Mouse (Mus musculus): ENCODE results near the gene Ctsh. TPM values are rescaled to one million over a fixed set of nuclear protein-coding genes. Genes with fewer than 3 reads are reported as not detected.
A peak's percentile ranks its signal among the peaks of the same experiment; 100 is the strongest.

The Ctsh gene
- total RNA-seq, 2 experiments from 2014 or later, result 9.9 to 13.5 TPM

DNA sequence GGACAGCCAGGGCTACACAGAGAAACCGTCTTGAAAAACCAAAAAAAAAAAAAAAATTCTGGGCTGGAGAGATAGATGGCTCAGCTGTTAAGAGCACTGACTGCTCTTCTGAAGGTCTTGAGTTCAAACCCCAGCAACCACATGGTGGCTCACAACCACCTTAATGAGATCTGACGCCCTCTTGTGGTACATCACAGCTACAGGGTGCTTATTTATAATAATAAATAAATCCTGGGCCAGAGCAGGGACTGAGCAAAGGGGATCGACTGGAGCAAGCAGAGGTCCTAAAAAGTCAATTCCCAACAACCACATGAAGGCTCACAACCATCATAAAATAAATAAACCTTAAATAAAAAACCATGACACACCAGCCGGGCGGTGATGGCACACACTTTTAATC is 45.0 kb downstream of the Ctsh start:
- no peak for DNase-seq
- intact Hi-C loops (cut with DNase I), result no loop called here
- H3K4me3 ChIP-seq, result no peak overlapping the region
- TF ChIP-seq CTCF (IDR thresholded peaks at IDR 0.05), result peak; percentile 34; the same call in 1 of the 2 replicates
- no peak overlapping the region for H3K27ac ChIP-seq

DNA sequence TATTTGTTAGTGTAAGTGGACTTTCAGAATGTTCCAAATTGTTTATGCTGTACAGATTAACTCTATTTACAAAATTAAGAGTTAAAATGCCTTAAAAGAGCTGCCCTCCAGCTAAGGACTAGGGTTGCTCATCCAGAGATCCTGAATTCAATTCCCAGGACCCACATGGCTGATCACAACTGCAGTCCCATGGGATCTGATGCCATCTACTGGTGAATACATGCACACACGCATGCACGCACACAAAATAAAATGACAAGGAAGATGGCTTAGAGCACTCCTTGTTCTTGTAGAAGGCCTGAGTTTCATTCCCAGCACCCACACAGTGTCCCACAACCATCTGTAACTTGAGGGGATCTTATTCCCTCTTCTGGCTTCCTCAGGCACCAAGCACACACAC is 46.8 kb downstream of the Ctsh start:
- DNase-seq, result no peak
- no peak overlapping the region for H3K4me3 ChIP-seq
- intact Hi-C loops (cut with DNase I), result no loop called here
- peak; percentile 57 for TF ChIP-seq CTCF (IDR thresholded peaks at IDR 0.05)
- no peak overlapping the region for H3K27ac ChIP-seq

DNA sequence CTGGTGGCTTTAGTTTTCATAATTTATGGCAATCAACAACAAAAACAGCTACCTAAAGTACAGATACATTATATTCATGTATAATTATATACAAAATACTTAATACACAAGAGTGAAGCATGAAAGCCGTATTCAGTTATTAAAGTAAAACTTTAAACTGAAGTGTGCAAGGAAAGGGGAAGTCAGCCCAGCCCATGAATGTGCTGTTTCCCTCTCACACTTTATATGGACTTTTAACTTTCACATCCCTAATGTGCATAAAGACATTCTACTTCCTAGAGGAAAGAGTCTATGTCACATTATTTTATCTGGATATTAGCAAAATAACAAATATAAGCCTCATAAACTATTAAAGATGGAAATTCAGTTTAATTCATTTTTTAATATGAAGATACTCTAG is 51.5 kb downstream of the Ctsh start:
- intact Hi-C loops (cut with DNase I), result no loop called here
- TF ChIP-seq CTCF (IDR thresholded peaks at IDR 0.05), result no peak
- H3K27ac ChIP-seq, result no peak overlapping the region
- H3K4me3 ChIP-seq, result no peak overlapping the region
- DNase-seq, result no peak

GRCm38 (mm10) chr9:90106915-90107314 is 53.0 kb downstream of the Ctsh start:
- Histone ChIP-seq H3K4me3 (no peak overlapping the region), H3K27ac (no peak overlapping the region)
- TF ChIP-seq CTCF (IDR thresholded peaks at IDR 0.05), result no peak
- no peak for DNase-seq
- intact Hi-C loops (cut with DNase I), result no loop called here

GRCm38 (mm10) chr9:90108272-90108671 is 54.3 kb downstream of the Ctsh start:
- DNase-seq, result no peak
- intact Hi-C loops (cut with DNase I), result no loop called here
- no peak overlapping the region for H3K4me3 ChIP-seq
- TF ChIP-seq CTCF (IDR thresholded peaks at IDR 0.05), result no peak
- no peak overlapping the region for H3K27ac ChIP-seq

GRCm38 (mm10) chr9:90109386-90109785 is 55.4 kb downstream of the Ctsh start:
- no peak for DNase-seq
- TF ChIP-seq CTCF (IDR thresholded peaks at IDR 0.05), result no peak
- H3K27ac ChIP-seq, result no peak overlapping the region
- H3K4me3 ChIP-seq, result no peak overlapping the region
- intact Hi-C loops (cut with DNase I), result no loop called here

GRCm38 (mm10) chr9:90113151-90113550 is 59.2 kb downstream of the Ctsh start:
- peak overlapping the region; percentile 98 for H3K27ac ChIP-seq
- H3K4me3 ChIP-seq, result peak overlapping the region; percentile 93
- intact Hi-C loops (cut with DNase I), result no loop called here
- DNase-seq, result no peak
- TF ChIP-seq CTCF (IDR thresholded peaks at IDR 0.05), result no peak

DNA sequence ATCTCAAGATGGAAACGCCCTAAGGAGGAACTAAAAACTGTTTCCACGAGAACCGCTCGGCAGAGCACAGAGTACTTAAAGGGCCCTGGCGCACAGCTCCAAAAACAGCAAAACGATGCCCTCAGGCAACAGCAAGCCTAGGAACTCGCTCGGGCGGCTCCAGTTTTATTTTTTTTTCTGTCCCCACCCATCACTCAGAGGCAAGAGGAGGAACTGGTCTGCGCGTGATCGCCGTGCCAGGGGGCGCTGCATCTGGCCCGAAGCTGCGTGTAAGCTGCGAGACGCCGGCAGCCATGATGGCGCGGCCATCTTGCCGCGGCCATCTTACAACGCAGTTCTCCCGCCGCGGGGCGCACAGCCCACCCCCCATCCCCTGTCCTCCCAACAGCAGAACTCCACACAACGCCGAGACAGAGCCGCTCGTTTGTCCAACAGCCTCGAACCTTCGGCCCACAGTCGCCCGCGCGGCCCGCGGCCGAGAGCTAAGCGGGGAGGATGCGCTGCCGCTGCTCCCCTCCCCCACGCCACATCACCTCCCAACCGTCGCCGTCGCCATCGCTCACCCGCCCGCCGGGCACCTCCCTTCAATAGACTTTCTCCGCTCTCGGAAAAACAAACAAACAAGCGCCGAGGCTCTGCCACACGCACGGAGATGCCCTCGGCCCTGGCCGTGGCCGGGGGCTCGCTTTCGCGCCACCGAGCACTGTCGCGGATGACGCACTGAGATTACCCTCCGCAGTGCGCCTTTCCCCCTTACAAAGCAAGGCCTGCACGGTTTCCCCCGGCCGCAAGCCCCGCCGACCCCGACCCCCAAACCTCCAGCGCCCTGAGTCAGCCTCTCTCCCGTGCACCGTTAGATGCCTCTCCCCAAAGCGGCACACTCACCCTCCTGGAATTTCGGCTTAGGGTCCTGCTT is 60.0 kb downstream of the Ctsh start:
- peak; percentile 94 for DNase-seq
- intact Hi-C loops (cut with DNase I), result no loop called here
- Histone ChIP-seq H3K27ac (peak overlapping the region; percentile 98), H3K4me3 (peak overlapping the region; percentile 93)
- peak; percentile 81 for TF ChIP-seq CTCF (IDR thresholded peaks at IDR 0.05)

DNA sequence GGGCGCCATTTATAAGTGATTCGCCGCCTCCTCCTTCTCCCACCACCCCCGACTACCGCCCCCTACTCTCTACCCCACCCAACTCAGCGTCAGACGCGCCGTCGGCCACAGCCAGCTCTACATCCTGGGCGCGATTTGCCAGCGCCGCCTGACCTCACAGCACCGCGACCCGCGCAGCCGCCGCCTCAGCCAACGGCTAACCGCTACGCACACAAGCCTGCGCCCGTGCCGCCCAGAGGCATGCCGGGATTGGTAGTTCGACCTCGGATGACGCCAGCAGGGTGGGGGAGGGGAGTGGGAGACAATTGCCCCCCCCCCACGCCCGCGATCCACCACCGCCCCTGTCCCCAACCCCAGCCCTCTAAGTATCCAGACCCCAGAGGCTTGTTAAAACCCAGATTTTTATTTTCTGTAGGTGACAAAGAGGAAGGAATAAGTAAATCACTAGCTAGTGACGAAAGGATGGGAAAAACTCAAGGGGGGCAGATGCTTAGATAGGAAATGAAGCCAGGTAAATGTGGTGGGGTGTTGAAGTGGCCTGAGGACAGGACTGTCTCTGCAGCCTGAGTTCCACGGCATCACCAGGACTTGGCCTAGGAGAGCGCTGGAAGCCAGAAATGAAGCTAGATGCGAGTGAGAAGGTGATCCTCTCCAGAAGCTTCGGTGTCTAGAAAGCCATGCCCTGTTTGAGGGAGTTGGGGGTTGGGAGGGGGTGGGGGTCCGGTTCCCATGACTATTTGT is 60.8 kb downstream of the Ctsh start, which contains the start of gene Morf4l1:
Morf4l1 (minus strand) TSS at position 208 of the 741 bp plus-strand sequence.
- peak within 1 kb of the TSS; percentile 98 for H3K27ac ChIP-seq
- intact Hi-C loops (cut with DNase I), result no loop called here
- no peak; the same call in 1 of the 2 replicates for TF ChIP-seq CTCF (IDR thresholded peaks at IDR 0.05)
- peak; percentile 99 for DNase-seq
- H3K4me3 ChIP-seq, result peak within 1 kb of the TSS; percentile 93

DNA sequence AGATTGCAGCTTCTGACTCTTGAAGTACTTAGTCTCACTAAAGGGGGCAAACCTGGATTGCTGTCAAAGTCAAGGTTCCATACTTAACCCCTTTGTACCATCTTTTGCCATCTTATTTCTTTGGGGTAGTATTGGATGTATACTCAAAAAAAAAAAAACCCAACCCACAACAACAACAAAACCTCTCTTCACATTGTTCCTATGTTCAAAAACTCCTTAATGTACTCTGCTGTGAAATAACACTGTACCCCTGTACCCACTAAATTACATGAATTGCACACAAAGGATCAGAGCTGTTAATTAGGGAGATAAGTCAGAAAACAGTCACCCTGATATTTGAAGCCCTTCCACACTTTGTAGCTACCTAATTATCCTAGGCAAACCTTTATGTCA is 61.4 kb downstream of the Ctsh start:
- Histone ChIP-seq H3K27ac (peak overlapping the region; percentile 98), H3K4me3 (peak overlapping the region; percentile 93)
- intact Hi-C loops (cut with DNase I), result no loop called here
- TF ChIP-seq CTCF (IDR thresholded peaks at IDR 0.05), result no peak
- DNase-seq, result no peak

DNA sequence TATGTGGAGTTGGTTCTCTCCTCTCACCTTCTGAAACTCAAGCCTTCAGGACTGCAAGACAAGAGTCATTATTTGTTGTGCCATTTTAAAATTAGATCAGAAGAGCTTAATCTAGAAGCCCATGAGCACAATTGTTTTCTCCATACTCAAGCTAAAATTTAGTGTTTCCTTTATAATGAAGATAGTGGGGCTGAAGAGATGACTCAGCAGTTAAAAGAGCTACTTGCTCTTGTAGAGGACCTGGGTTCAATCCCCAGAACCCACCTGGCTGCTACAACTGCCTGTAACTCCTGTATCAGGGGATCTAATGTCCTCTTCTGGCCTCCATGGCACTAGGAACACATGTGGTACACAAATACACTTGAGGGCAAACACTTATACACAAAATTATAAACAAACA is 63.3 kb downstream of the Ctsh start:
- DNase-seq, result no peak
- intact Hi-C loops (cut with DNase I), result no loop called here
- Histone ChIP-seq H3K4me3 (no peak overlapping the region), H3K27ac (no peak overlapping the region)
- TF ChIP-seq CTCF (IDR thresholded peaks at IDR 0.05), result no peak

DNA sequence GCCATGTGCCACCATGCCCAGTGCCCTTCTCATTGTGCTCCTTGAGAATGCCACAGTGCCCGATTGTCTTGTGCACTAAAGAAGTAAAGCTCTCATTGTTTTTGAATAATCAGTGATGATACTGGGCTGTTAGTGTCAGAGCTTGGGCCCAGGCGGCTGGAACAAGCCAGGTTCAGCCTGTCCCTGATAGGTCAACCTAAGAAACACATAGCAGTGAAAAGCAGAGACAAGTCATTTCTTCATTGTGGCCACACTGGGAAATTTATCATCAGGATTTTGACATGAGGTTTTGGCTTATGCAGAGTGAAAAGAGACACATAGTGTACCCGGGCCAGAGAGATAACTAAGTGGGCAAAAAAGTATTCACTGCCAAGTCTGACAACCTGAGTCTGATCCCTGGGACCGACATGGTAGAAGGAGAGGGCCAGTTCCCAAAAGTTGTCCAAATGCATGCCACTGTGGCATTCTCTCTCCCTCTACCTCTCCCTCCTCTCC is 68.3 kb downstream of the Ctsh start:
- TF ChIP-seq CTCF (IDR thresholded peaks at IDR 0.05), result no peak
- intact Hi-C loops (cut with DNase I), result no loop called here
- Histone ChIP-seq H3K4me3 (no peak overlapping the region), H3K27ac (no peak overlapping the region)
- DNase-seq, result no peak

Measured in gastrocnemius, adult 2 months (tissue).